Mouse (Mus musculus): ENCODE data around the gene Phf19. TPM values are rescaled to one million over a fixed set of nuclear protein-coding genes. Genes with fewer than 3 reads are reported as not detected.

Phf19 gene
- total RNA-seq, 1 experiment, result 3.7 TPM

DNA sequence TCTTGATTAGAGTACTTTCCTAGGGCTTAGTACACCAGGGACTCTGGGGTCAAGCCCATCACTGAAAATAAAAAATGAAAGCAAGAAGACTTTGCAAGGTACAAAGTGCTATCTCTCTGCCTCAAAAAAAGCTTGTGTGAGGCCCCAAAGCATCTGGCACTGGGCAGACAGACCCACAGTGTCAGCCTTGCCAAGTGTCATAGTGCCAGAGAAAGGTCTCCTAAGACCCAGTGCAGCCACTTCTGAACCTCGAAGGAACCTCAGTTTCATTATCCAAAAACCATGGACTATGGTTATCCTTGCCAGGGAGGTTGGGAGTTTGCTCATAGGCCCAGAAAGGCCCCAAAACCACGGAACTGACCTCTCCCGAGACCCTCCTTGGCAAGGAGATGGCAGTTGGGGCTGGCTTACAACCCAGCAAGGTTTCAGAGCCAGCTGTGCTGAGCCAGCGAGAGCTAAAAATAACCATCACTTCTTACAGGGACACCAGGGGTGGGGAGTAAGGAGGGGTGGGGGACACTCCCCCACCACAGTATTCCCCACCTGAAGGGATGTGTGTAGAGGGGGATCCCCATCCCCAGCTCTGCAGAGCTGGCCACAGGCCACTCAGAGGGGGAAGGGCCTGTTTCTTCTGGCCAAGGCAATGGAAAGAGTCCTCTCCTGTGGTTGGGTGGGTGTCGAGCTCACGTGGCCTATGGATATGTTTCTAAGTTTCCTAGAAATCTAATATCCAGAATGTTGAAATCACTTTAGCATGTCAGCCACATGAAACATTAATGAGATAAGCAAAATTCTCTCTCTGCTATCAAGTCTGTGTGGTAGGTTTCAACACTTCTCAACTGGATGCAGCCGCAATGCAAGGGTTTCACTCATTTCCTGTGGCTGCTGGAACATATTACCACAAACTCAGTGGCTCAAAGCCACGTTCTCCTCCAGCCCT is 24.7 kb upstream of the Phf19 start:
- TF ChIP-seq CHD2 (IDR thresholded peaks at IDR 0.05; ENCODE audit: low read depth, low read length), result no peak
- no peak overlapping the region for H3K9ac ChIP-seq (ENCODE audit: insufficient read depth, low read depth, low read length, poor library complexity, severe bottlenecking)
- H3K4me1 ChIP-seq (ENCODE audit: control insufficient read depth in 2 of 2, insufficient read depth in 2 of 2, low read length in 2 of 2, poor library complexity in 1 of 2), result peaks cover 6 to 29% of the 10 kb centered on the region in 2 experiments; a peak in 3 of 4 replicates
- H3K4me3 ChIP-seq (ENCODE audit: insufficient read depth in 1 of 2, low read depth in 1 of 2, low read length in 2 of 2, poor library complexity in 1 of 2, severe bottlenecking in 1 of 2), result no peak overlapping the region
- in situ Hi-C loops (cut with MboI; ENCODE audit: low sequenced_read_pairs in 2 of 2, unreplicated experiment in 2 of 2), result no loop called here
- no peaks in the 10 kb centered on the region for H3K36me3 ChIP-seq (ENCODE audit: control insufficient read depth, insufficient read depth, low read length, poor library complexity, severe bottlenecking)
- no peak overlapping the region for H3K27ac ChIP-seq (ENCODE audit: insufficient read depth, low read depth, low read length, poor library complexity, severe bottlenecking)
- no peak for DNase-seq (ENCODE audit: low read depth, low spot score)
- no peaks in the 10 kb centered on the region for H3K9me3 ChIP-seq (ENCODE audit: control insufficient read depth, insufficient read depth, low read depth, low read length)

DNA sequence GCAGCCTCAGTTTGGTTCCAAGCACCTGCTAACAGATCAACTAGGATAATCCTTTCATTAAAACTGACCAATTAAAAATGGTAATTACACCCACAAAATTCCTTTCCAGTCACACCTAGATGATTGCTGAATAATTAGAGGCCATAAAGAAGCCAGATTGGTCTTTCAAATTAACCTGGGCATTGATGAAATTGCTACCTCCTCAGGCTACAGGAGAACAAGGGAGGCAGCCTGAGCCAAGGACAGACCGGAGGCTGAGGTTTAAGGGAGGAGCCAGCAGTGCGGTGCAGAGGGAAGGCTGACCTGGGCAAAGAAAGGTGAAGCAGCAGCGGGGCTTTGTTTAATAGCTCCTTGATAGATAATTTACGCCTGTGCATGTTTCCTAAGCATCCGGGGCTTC is 23.6 kb upstream of the Phf19 start:
- H3K4me1 ChIP-seq (ENCODE audit: control insufficient read depth in 2 of 2, insufficient read depth in 2 of 2, low read length in 2 of 2, poor library complexity in 1 of 2), result peaks cover 4 to 21% of the 10 kb centered on the region in 2 experiments; a peak in 3 of 4 replicates
- DNase-seq (ENCODE audit: low read depth, low spot score), result no peak
- in situ Hi-C loops (cut with MboI; ENCODE audit: low sequenced_read_pairs in 2 of 2, unreplicated experiment in 2 of 2), result no loop called here
- H3K9ac ChIP-seq (ENCODE audit: insufficient read depth, low read depth, low read length, poor library complexity, severe bottlenecking), result no peak overlapping the region
- H3K36me3 ChIP-seq (ENCODE audit: control insufficient read depth, insufficient read depth, low read length, poor library complexity, severe bottlenecking), result no peaks in the 10 kb centered on the region
- TF ChIP-seq ZC3H11A (IDR thresholded peaks at IDR 0.05; ENCODE audit: borderline replicate concordance, low read depth, low read length), result no peak
- H3K9me3 ChIP-seq (ENCODE audit: control insufficient read depth, insufficient read depth, low read depth, low read length), result no peaks in the 10 kb centered on the region
- H3K27ac ChIP-seq (ENCODE audit: insufficient read depth, low read depth, low read length, poor library complexity, severe bottlenecking), result no peak overlapping the region; the same call in 1 of the 2 replicates
- H3K4me3 ChIP-seq (ENCODE audit: insufficient read depth in 1 of 2, low read depth in 1 of 2, low read length in 2 of 2, poor library complexity in 1 of 2, severe bottlenecking in 1 of 2), result no peak overlapping the region

DNA sequence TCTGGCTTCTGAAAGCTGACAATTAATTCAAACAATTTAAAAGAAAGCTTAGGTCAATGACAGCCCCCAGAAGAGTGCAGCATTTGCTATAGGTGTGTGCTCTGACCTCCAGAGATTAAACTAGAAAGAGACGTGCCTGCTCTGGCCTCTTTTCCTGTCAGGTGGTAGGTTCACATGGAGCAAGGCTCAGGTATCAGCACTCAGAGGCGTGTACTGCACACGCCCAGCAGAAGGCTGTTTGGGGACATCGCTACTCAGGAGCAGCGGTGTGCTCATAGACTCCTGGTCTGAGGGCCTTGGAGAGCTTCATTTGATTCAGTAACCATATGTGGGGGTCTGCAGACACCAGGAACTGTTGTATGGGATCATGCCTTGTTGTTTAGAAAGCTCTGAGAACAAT is 13.5 kb upstream of the Phf19 start:
- H3K9me3 ChIP-seq (ENCODE audit: control insufficient read depth, insufficient read depth, low read depth, low read length), result no peaks in the 10 kb centered on the region
- in situ Hi-C loops (cut with MboI; ENCODE audit: low sequenced_read_pairs in 2 of 2, unreplicated experiment in 2 of 2), result no loop called here
- H3K4me1 ChIP-seq (ENCODE audit: control insufficient read depth in 2 of 2, insufficient read depth in 2 of 2, low read length in 2 of 2, poor library complexity in 1 of 2), result peaks cover 12 to 19% of the 10 kb centered on the region in 2 experiments; a peak in 3 of 4 replicates
- no peak overlapping the region for H3K4me3 ChIP-seq (ENCODE audit: insufficient read depth in 1 of 2, low read depth in 1 of 2, low read length in 2 of 2, poor library complexity in 1 of 2, severe bottlenecking in 1 of 2)
- no peak overlapping the region for H3K9ac ChIP-seq (ENCODE audit: insufficient read depth, low read depth, low read length, poor library complexity, severe bottlenecking)
- no peak overlapping the region for H3K27ac ChIP-seq (ENCODE audit: insufficient read depth, low read depth, low read length, poor library complexity, severe bottlenecking)
- TF ChIP-seq HCFC1 (IDR thresholded peaks at IDR 0.05; ENCODE audit: borderline replicate concordance, insufficient read depth, low read length) (no peak), ZNF384 (IDR thresholded peaks at IDR 0.05; ENCODE audit: low read depth, low read length) (no peak), MAFK (IDR thresholded peaks at IDR 0.05; ENCODE audit: insufficient read depth, low read depth, low read length) (no peak), CHD2 (IDR thresholded peaks at IDR 0.05; ENCODE audit: low read depth, low read length) (no peak), ZC3H11A (IDR thresholded peaks at IDR 0.05; ENCODE audit: borderline replicate concordance, low read depth, low read length) (no peak)
- DNase-seq (ENCODE audit: low read depth, low spot score), result no peak
- no peaks in the 10 kb centered on the region for H3K36me3 ChIP-seq (ENCODE audit: control insufficient read depth, insufficient read depth, low read length, poor library complexity, severe bottlenecking)

DNA sequence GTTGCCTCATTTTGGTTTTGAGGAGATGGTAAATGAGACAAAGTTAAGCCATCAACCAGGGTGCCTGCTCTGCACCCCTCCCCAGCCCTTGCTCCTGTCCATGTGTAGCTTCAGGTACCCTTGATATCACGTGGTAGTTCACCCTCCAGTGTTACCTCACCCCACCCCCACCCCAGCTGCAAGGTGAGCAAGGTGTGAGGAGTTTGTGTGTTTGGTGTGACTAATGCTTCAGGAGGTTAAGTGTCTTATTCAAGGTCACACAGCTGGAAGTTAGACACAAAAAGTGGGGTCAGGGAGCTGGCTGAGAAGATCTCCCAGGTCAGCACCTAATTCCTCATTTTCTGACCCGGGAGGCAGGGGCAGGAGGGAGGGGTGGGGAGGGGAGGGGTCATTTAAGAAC is 8.9 kb upstream of the Phf19 start:
- Histone ChIP-seq H3K9me3 (ENCODE audit: control insufficient read depth, insufficient read depth, low read depth, low read length) (no peaks in the 10 kb centered on the region), H3K27ac (ENCODE audit: insufficient read depth, low read depth, low read length, poor library complexity, severe bottlenecking) (no peak overlapping the region), H3K9ac (ENCODE audit: insufficient read depth, low read depth, low read length, poor library complexity, severe bottlenecking) (no peak overlapping the region), H3K4me1 (ENCODE audit: control insufficient read depth in 2 of 2, insufficient read depth in 2 of 2, low read length in 2 of 2, poor library complexity in 1 of 2) (peaks cover 20 to 33% of the 10 kb centered on the region in 2 experiments), H3K4me3 (ENCODE audit: insufficient read depth in 1 of 2, low read depth in 1 of 2, low read length in 2 of 2, poor library complexity in 1 of 2, severe bottlenecking in 1 of 2) (no peak overlapping the region), H3K36me3 (ENCODE audit: control insufficient read depth, insufficient read depth, low read length, poor library complexity, severe bottlenecking) (no peaks in the 10 kb centered on the region)
- TF ChIP-seq MAFK (IDR thresholded peaks at IDR 0.05; ENCODE audit: insufficient read depth, low read depth, low read length) (no peak), ZNF384 (IDR thresholded peaks at IDR 0.05; ENCODE audit: low read depth, low read length) (no peak), ZC3H11A (IDR thresholded peaks at IDR 0.05; ENCODE audit: borderline replicate concordance, low read depth, low read length) (no peak), HCFC1 (IDR thresholded peaks at IDR 0.05; ENCODE audit: borderline replicate concordance, insufficient read depth, low read length) (no peak), CHD2 (IDR thresholded peaks at IDR 0.05; ENCODE audit: low read depth, low read length) (no peak)
- no peak for DNase-seq (ENCODE audit: low read depth, low spot score)
- in situ Hi-C loops (cut with MboI; ENCODE audit: low sequenced_read_pairs in 2 of 2, unreplicated experiment in 2 of 2), result no loop called here

DNA sequence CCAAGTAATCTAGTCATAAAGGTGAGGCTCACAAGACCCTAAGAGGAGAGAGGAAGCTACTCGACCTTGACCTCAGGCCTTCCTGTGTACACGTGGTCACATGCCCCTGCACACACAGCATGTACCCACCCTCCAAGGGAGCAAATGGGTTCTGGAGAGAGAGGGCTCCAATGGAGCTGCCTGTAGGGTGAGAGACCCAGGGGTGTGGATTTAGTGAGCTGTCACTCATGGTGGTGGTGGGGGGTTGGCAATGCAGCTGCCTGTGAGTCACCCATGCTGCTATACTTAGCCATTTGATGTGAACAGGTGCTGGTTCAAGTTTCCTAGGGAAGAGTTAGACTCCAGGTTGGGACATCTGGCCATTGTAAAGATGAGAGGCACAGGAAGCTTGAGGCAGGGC is 6.3 kb upstream of the Phf19 start:
- no peaks in the 10 kb centered on the region for H3K9me3 ChIP-seq (ENCODE audit: control insufficient read depth, insufficient read depth, low read depth, low read length)
- in situ Hi-C loops (cut with MboI; ENCODE audit: low sequenced_read_pairs in 2 of 2, unreplicated experiment in 2 of 2), result no loop called here

More for the DNA sequence above, 6.3 kb upstream of the Phf19 start:
- H3K4me3 ChIP-seq (ENCODE audit: insufficient read depth in 1 of 2, low read depth in 1 of 2, low read length in 2 of 2, poor library complexity in 1 of 2, severe bottlenecking in 1 of 2), result no peak overlapping the region
- H3K36me3 ChIP-seq (ENCODE audit: control insufficient read depth, insufficient read depth, low read length, poor library complexity, severe bottlenecking), result no peaks in the 10 kb centered on the region
- H3K27ac ChIP-seq (ENCODE audit: insufficient read depth, low read depth, low read length, poor library complexity, severe bottlenecking), result peak overlapping the region; percentile 26; the same call in 1 of the 2 replicates
- TF ChIP-seq ZNF384 (IDR thresholded peaks at IDR 0.05; ENCODE audit: low read depth, low read length), result no peak
- no peak for TF ChIP-seq HCFC1 (IDR thresholded peaks at IDR 0.05; ENCODE audit: borderline replicate concordance, insufficient read depth, low read length)
- TF ChIP-seq ZC3H11A (IDR thresholded peaks at IDR 0.05; ENCODE audit: borderline replicate concordance, low read depth, low read length), result no peak
- TF ChIP-seq CHD2 (IDR thresholded peaks at IDR 0.05; ENCODE audit: low read depth, low read length), result no peak
- TF ChIP-seq MAFK (IDR thresholded peaks at IDR 0.05; ENCODE audit: insufficient read depth, low read depth, low read length), result no peak
- H3K4me1 ChIP-seq (ENCODE audit: control insufficient read depth in 2 of 2, insufficient read depth in 2 of 2, low read length in 2 of 2, poor library complexity in 1 of 2), result peaks cover 17 to 29% of the 10 kb centered on the region in 2 experiments
- no peak overlapping the region for H3K9ac ChIP-seq (ENCODE audit: insufficient read depth, low read depth, low read length, poor library complexity, severe bottlenecking)
- no peak for DNase-seq (ENCODE audit: low read depth, low spot score)

All from ES-E14 (cell line).